Mouse (Mus musculus): Measurements from ENCODE around the gene Isca1. TPM values are rescaled to one million over a fixed set of nuclear protein-coding genes. Genes with fewer than 3 reads are reported as not detected.
"Not testable (repeated sequence)": the region's sequence is repeated elsewhere in the genome, so short reads cannot be mapped to it uniquely, and the experiment has no call there.

The Isca1 gene
- total RNA-seq, 4 experiments from 2014 or later: 215 to 235 (median 226) TPM

GRCm38 (mm10) chr13:59746711-59747110, 22.9 kb downstream of the Isca1 start, which contains the start of gene 1700014D04Rik:
Gene 1700014D04Rik (minus strand): TSS chr13:59746752.
- DNase-seq (ENCODE audit: low spot score): no peak

- DNase-seq (ENCODE audit: low spot score): no peak
Measured at GRCm38 (mm10) chr13:59746164-59746563, 23.4 kb downstream of the Isca1 start.

- no peak for DNase-seq (ENCODE audit: low spot score)
Measured at GRCm38 (mm10) chr13:59745462-59745861, 24.1 kb downstream of the Isca1 start.

GRCm38 (mm10) chr13:59741697-59742096, 27.9 kb downstream of the Isca1 start:
- peak; percentile 16 for DNase-seq (ENCODE audit: low spot score)

GRCm38 (mm10) chr13:59741096-59741495, 28.5 kb downstream of the Isca1 start:
- DNase-seq (ENCODE audit: low spot score): peak; percentile 57

GRCm38 (mm10) chr13:59739397-59739796, 30.2 kb downstream of the Isca1 start:
- no peak for DNase-seq (ENCODE audit: low spot score)

- no peak for DNase-seq (ENCODE audit: low spot score)
Measured at GRCm38 (mm10) chr13:59738455-59738854, 31.2 kb downstream of the Isca1 start.

- DNase-seq (ENCODE audit: low spot score): no peak
Measured at GRCm38 (mm10) chr13:59735190-59735589, 34.4 kb downstream of the Isca1 start.

GRCm38 (mm10) chr13:59734347-59734746, 35.3 kb downstream of the Isca1 start:
- DNase-seq (ENCODE audit: low spot score): not testable (repeated sequence)

- DNase-seq (ENCODE audit: low spot score): no peak
Measured at GRCm38 (mm10) chr13:59733936-59734335, 35.7 kb downstream of the Isca1 start.

- DNase-seq (ENCODE audit: low spot score): no peak
Measured at GRCm38 (mm10) chr13:59731652-59732051, 38.0 kb downstream of the Isca1 start, which contains the start of gene Spata31d1d. Gene Spata31d1d (minus strand): TSS chr13:59731752.

GRCm38 (mm10) chr13:59728378-59729093, 41.1 kb downstream of the Isca1 start:
- peak; percentile 79 for DNase-seq (ENCODE audit: low spot score)

GRCm38 (mm10) chr13:59726139-59726867, 43.3 kb downstream of the Isca1 start:
- no peak for DNase-seq (ENCODE audit: low spot score)

GRCm38 (mm10) chr13:59722089-59722488, 47.5 kb downstream of the Isca1 start:
- not testable (repeated sequence) for DNase-seq (ENCODE audit: low spot score)

GRCm38 (mm10) chr13:59719475-59719874, 50.1 kb downstream of the Isca1 start:
- no peak for DNase-seq (ENCODE audit: low spot score)

- peak; percentile 25 for DNase-seq (ENCODE audit: low spot score)
Measured at GRCm38 (mm10) chr13:59718857-59719440, 50.7 kb downstream of the Isca1 start.

GRCm38 (mm10) chr13:59713710-59714109, 55.9 kb downstream of the Isca1 start:
- no peak for DNase-seq (ENCODE audit: low spot score)

GRCm38 (mm10) chr13:59711984-59712383, 57.6 kb downstream of the Isca1 start, which contains the start of gene Spata31d1b:
Gene Spata31d1b (plus strand): TSS chr13:59712284.
- not testable (repeated sequence) for DNase-seq (ENCODE audit: low spot score)

- DNase-seq (ENCODE audit: low spot score): no peak
Measured at GRCm38 (mm10) chr13:59710230-59710629, 59.4 kb downstream of the Isca1 start, which contains the start of gene Spata31d1a. Gene Spata31d1a (minus strand): TSS chr13:59710330.

All from heart, adult 8-10 months (tissue).